Mouse (Mus musculus) MEL (cell line): ENCODE results near the gene Ldlrad2. TPM values are rescaled to one million over a fixed set of nuclear protein-coding genes. Genes with fewer than 3 reads are reported as not detected.

Experiments used
- DNase-seq: peaks from one replicate; pipeline ENCODE4 v3.0.0; 2011; ENCODE audit warnings: low read depth, low spot score
- H3K27ac ChIP-seq: 2 replicates; pipeline ENCODE4 v1.5.1; 2012; ENCODE audit warnings: low read depth, mild to moderate bottlenecking, control low read depth, low read length, moderate library complexity; ENCODE audit not compliant: control insufficient read depth
- H3K27me3 ChIP-seq, 2 experiments: fragments of 150-350 bp in 1 of 2; sonication (generic) in 1 of 2; 2 replicates each; pipeline ENCODE4 v1.6.1; 2012; ENCODE audit warnings: low read length in 2 of 2, mild to moderate bottlenecking in 2 of 2, improper control_type of control experiment in 1 of 2, moderate library complexity in 1 of 2; ENCODE audit not compliant: insufficient read depth in 2 of 2, control insufficient read depth in 1 of 2
- H3K36me3 ChIP-seq, 2 experiments: 2 replicates each; pipeline ENCODE4 v1.6.1; 2012 to 2014; ENCODE audit warnings: low read length in 2 of 2, improper control_type of control experiment in 1 of 2, inconsistent platforms in 1 of 2, mild to moderate bottlenecking in 1 of 2; ENCODE audit not compliant: insufficient read depth in 2 of 2, control insufficient read depth in 1 of 2
- H3K4me1 ChIP-seq, 2 experiments: fragments of 150-350 bp in 1 of 2; sonication (generic) in 1 of 2; 2 replicates each; pipeline ENCODE4 v1.6.1; 2012; ENCODE audit warnings: low read length in 2 of 2, improper control_type of control experiment in 1 of 2, mild to moderate bottlenecking in 1 of 2; ENCODE audit not compliant: insufficient read depth in 2 of 2, control insufficient read depth in 1 of 2
- H3K4me3 ChIP-seq, 2 experiments: fragments of 150-350 bp in 1 of 2; sonication (generic) in 1 of 2; 2 replicates each; pipeline ENCODE4 v1.5.1; 2012; ENCODE audit warnings: low read depth in 2 of 2, low read length in 2 of 2, mild to moderate bottlenecking in 2 of 2, moderate library complexity in 2 of 2, control low read depth in 1 of 2, improper control_type of control experiment in 1 of 2; ENCODE audit not compliant: control insufficient read depth in 1 of 2, insufficient read depth in 1 of 2
- H3K79me2 ChIP-seq: 2 replicates; pipeline ENCODE4 v1.6.1; 2012; ENCODE audit warnings: mild to moderate bottlenecking, low read length, moderate library complexity; ENCODE audit not compliant: control insufficient read depth, poor library complexity, insufficient read depth
- H3K9ac ChIP-seq: 2 replicates; pipeline ENCODE4 v1.6.1; 2012; ENCODE audit warnings: low read depth, mild to moderate bottlenecking, control low read depth, low read length, moderate library complexity; ENCODE audit not compliant: control insufficient read depth, poor library complexity, severe bottlenecking
- H3K9me3 ChIP-seq: fragments of 150-350 bp; sonication (generic); replicated peaks from 2 replicates; pipeline ENCODE4 v1.6.1; 2012; ENCODE audit warnings: mild to moderate bottlenecking, low read length, improper control_type of control experiment, moderate library complexity; ENCODE audit not compliant: insufficient read depth
- BHLHE40 ChIP-seq: IDR thresholded peaks from 2 replicates; pipeline ENCODE4 v1.6.1; 2012; ENCODE audit warnings: low read depth, mild to moderate bottlenecking, inconsistent platforms, low read length, improper control_type of control experiment, borderline replicate concordance
- CHD1 ChIP-seq: IDR thresholded peaks from 2 replicates; pipeline ENCODE4 v1.6.1; 2012; ENCODE audit warnings: low read depth, mild to moderate bottlenecking, inconsistent platforms, low read length, improper control_type of control experiment
- CHD2 ChIP-seq: IDR thresholded peaks from 2 replicates; pipeline ENCODE4 v1.6.1; 2011; ENCODE audit warnings: low read length, improper control_type of control experiment
- CTCF ChIP-seq, 3 experiments: IDR thresholded peaks in 2 of 3; conservative IDR thresholded peaks in 1 of 3; 2 replicates each; pipeline ENCODE4 v1.5.1; 2011 to 2012; ENCODE audit warnings: low read length in 3 of 3, low read depth in 2 of 3, mild to moderate bottlenecking in 2 of 3, improper control_type of control experiment in 1 of 3, inconsistent platforms in 1 of 3, mixed read lengths in 1 of 3, moderate library complexity in 1 of 3; ENCODE audit not compliant: control insufficient read depth in 1 of 3, insufficient read depth in 1 of 3, poor library complexity in 1 of 3, severe bottlenecking in 1 of 3
- E2F4 ChIP-seq: IDR thresholded peaks from 2 replicates; pipeline ENCODE4 v1.6.1; 2011; ENCODE audit warnings: low read depth, low read length, improper control_type of control experiment, borderline replicate concordance
- GABPA ChIP-seq: IDR thresholded peaks from 2 replicates; pipeline ENCODE4 v1.6.1; 2012; ENCODE audit warnings: low read depth, mild to moderate bottlenecking, inconsistent platforms, low read length, improper control_type of control experiment, moderate library complexity
- GATA1 ChIP-seq: IDR thresholded peaks from 2 replicates; pipeline ENCODE4 v1.6.1; 2011; ENCODE audit warnings: low read depth, low read length, improper control_type of control experiment
- MAFK ChIP-seq: IDR thresholded peaks from 2 replicates; pipeline ENCODE4 v1.6.1; 2011; ENCODE audit warnings: low read depth, mild to moderate bottlenecking, low read length, improper control_type of control experiment, borderline replicate concordance
- MXI1 ChIP-seq: IDR thresholded peaks from 2 replicates; pipeline ENCODE4 v1.6.1; 2011; ENCODE audit warnings: mild to moderate bottlenecking, low read depth, low read length, improper control_type of control experiment
- POLR2A ChIP-seq, 2 experiments: IDR thresholded peaks; 2 replicates each; pipeline ENCODE4 v1.6.1; 2011 to 2012; ENCODE audit warnings: low read length in 2 of 2, mild to moderate bottlenecking in 2 of 2, control low read depth in 1 of 2, improper control_type of control experiment in 1 of 2, low read depth in 1 of 2, moderate library complexity in 1 of 2; ENCODE audit not compliant: control insufficient read depth in 1 of 2, insufficient read depth in 1 of 2, poor library complexity in 1 of 2
- POLR2AphosphoS5 ChIP-seq: IDR thresholded peaks from 2 replicates; pipeline ENCODE4 v1.6.1; 2012; ENCODE audit warnings: low read depth, borderline replicate concordance, mild to moderate bottlenecking, inconsistent platforms, low read length, moderate library complexity, mixed read lengths
- TAL1 ChIP-seq: IDR thresholded peaks from 2 replicates; pipeline ENCODE4 v1.6.1; 2012; ENCODE audit warnings: mild to moderate bottlenecking, inconsistent platforms, low read length, moderate library complexity, mixed read lengths
- TBP ChIP-seq: IDR thresholded peaks from 2 replicates; pipeline ENCODE4 v1.8.0; 2011; ENCODE audit warnings: low read depth, low read length, improper control_type of control experiment
- TCF12 ChIP-seq: IDR thresholded peaks from 2 replicates; pipeline ENCODE4 v1.6.1; 2014; ENCODE audit warnings: low read depth, mild to moderate bottlenecking, inconsistent platforms, low read length, improper control_type of control experiment, moderate library complexity
- ZC3H11A ChIP-seq: IDR thresholded peaks from 2 replicates; pipeline ENCODE4 v1.6.1; 2012; ENCODE audit warnings: low read depth, mild to moderate bottlenecking, inconsistent platforms, low read length, improper control_type of control experiment
- ZKSCAN1 ChIP-seq: IDR thresholded peaks from 2 replicates; pipeline ENCODE4 v1.6.1; 2012; ENCODE audit warnings: low read depth, mild to moderate bottlenecking, inconsistent platforms, low read length, improper control_type of control experiment, moderate library complexity
- ZNF384 ChIP-seq: IDR thresholded peaks from 2 replicates; pipeline ENCODE4 v1.6.1; 2012; ENCODE audit warnings: low read depth, mild to moderate bottlenecking, inconsistent platforms, low read length, improper control_type of control experiment
- polyA plus RNA-seq, 2 experiments: library from polyadenylated mRNA; stranded (reverse) in 1 of 2; unstranded in 1 of 2; fragments of >175 nt in 1 of 2; fragments of >200 nt in 1 of 2; gene quantifications; 2 replicates each; pipeline versions ENCODE4 v1.2.1 to v1.2.4; 2012; ENCODE audit warnings: low replicate concordance in 2 of 2, low read depth in 1 of 2; ENCODE audit not compliant: insufficient read length in 2 of 2, insufficient read depth in 1 of 2, missing spikeins in 1 of 2
- total RNA-seq: library from RNA; depleted of rRNA; stranded (reverse); fragments of 300-350 nt; gene quantifications from 2 replicates; pipeline ENCODE4 v1.2.3, GENCODE M21; 2012

Gene Ldlrad2
- total and polyA plus RNA-seq, 3 experiments = not detected

- no peaks in the 10 kb centered on the region for H3K36me3 ChIP-seq
- TF ChIP-seq POLR2AphosphoS5 (no peak), CTCF (IDR thresholded peaks at IDR 0.05 in 2 of 3, conservative IDR thresholded peaks at IDR 0.05 in 1 of 3; ENCODE audit: control insufficient read depth in 1 of 3, insufficient read depth in 1 of 3, low read depth in 2 of 3, low read length in 3 of 3, poor library complexity in 1 of 3, severe bottlenecking in 1 of 3) (no peak), TBP (no peak), ZKSCAN1 (no peak), CHD2 (no peak), MXI1 (no peak), CHD1 (no peak), POLR2A (IDR thresholded peaks at IDR 0.05; ENCODE audit: control insufficient read depth in 1 of 2, insufficient read depth in 1 of 2, low read depth in 1 of 2, low read length in 2 of 2, poor library complexity in 1 of 2) (no peak), ZC3H11A (no peak), GABPA (no peak), ZNF384 (no peak), TAL1 (no peak)
- TF ChIP-seq, all 39 proteins: peak for 0
- DNase-seq = no peak
Measured at GRCm38 (mm10) chr4:137556673-137557210, 17.6 kb downstream of the Ldlrad2 start.

GRCm38 (mm10) chr4:137553466-137553865 is 20.9 kb downstream of the Ldlrad2 start:
- Histone ChIP-seq H3K9ac (no peak overlapping the region), H3K4me3 (no peak overlapping the region), H3K4me1 (no peaks in the 10 kb centered on the region), H3K36me3 (no peaks in the 10 kb centered on the region), H3K27ac (no peak overlapping the region), H3K27me3 (no peaks in the 10 kb centered on the region), H3K79me2 (no peaks in the 10 kb centered on the region), H3K9me3 (no peaks in the 10 kb centered on the region)
- TF ChIP-seq GATA1 (no peak), MAFK (no peak), TCF12 (no peak), BHLHE40 (no peak), E2F4 (no peak), CTCF (IDR thresholded peaks at IDR 0.05 in 2 of 3, conservative IDR thresholded peaks at IDR 0.05 in 1 of 3; ENCODE audit: control insufficient read depth in 1 of 3, insufficient read depth in 1 of 3, low read depth in 2 of 3, low read length in 3 of 3, poor library complexity in 1 of 3, severe bottlenecking in 1 of 3) (no peak)
- no peak for DNase-seq

More at GRCm38 (mm10) chr4:137556673-137557210, 17.6 kb downstream of the Ldlrad2 start:
- H3K79me2 ChIP-seq = no peaks in the 10 kb centered on the region
- H3K9ac ChIP-seq = no peak overlapping the region
- H3K27me3 ChIP-seq = no peaks in the 10 kb centered on the region
- no peak overlapping the region for H3K4me3 ChIP-seq
- H3K27ac ChIP-seq = no peak overlapping the region
- H3K4me1 ChIP-seq = no peaks in the 10 kb centered on the region
- no peaks in the 10 kb centered on the region for H3K9me3 ChIP-seq
